Mouse (Mus musculus) kidney, postnatal 0 days (tissue): ENCODE data around the gene Zbtb40. TPM values are rescaled to one million over a fixed set of nuclear protein-coding genes. Genes with fewer than 3 reads are reported as not detected.
A peak's percentile ranks its signal among the peaks of the same experiment; 100 is the strongest.

Experiments
- ATAC-seq: fragments of 200-750 bp; cut with Nextera tagmentation; replicated peaks from 2 replicates; pipeline ENCODE4 v1.8.0; 2017; ENCODE audit warnings: low read depth, moderate number of reproducible peaks, moderate TSS enrichment, moderate library complexity; ENCODE audit not compliant: low FRiP score
- DNase-seq: peaks from one replicate; pipeline ENCODE4 v3.0.0-alpha.2; 2016; ENCODE audit warnings: low spot score
- H3K27ac ChIP-seq: fragments of 300-500 bp; sonication (generic); 2 replicates; pipeline ENCODE4 v1.5.1; 2014; ENCODE audit warnings: mild to moderate bottlenecking
- H3K27me3 ChIP-seq: fragments of 300-500 bp; sonication (generic); 2 replicates; pipeline ENCODE4 v1.6.1; 2014; ENCODE audit warnings: low read length, mixed read lengths; ENCODE audit not compliant: insufficient read depth
- H3K36me3 ChIP-seq: fragments of 300-500 bp; sonication (generic); 2 replicates; pipeline ENCODE4 v1.6.1; 2014; ENCODE audit warnings: low read length, mixed read lengths; ENCODE audit not compliant: insufficient read depth
- H3K4me1 ChIP-seq: fragments of 300-500 bp; sonication (generic); replicated peaks from 2 replicates; pipeline ENCODE4 v1.6.1; 2014; ENCODE audit warnings: antibody characterized with exemption, low read length, mixed read lengths; ENCODE audit not compliant: insufficient read depth
- H3K4me2 ChIP-seq: fragments of 300-500 bp; sonication (generic); 2 replicates; pipeline ENCODE4 v1.6.1; 2014; ENCODE audit warnings: mild to moderate bottlenecking, low read length, moderate library complexity, mixed read lengths
- H3K4me3 ChIP-seq: fragments of 300-500 bp; sonication (generic); replicated peaks from 2 replicates; pipeline ENCODE4 v1.5.1; 2014; ENCODE audit warnings: low read depth, low read length
- H3K9ac ChIP-seq: fragments of 300-500 bp; sonication (generic); 2 replicates; pipeline ENCODE4 v1.6.1; 2014; ENCODE audit warnings: low read depth, low read length
- H3K9me3 ChIP-seq: fragments of 300-500 bp; sonication (generic); replicated peaks from 2 replicates; pipeline ENCODE4 v1.6.1; 2016; ENCODE audit warnings: low read length, inconsistent platforms, mixed read lengths
- CTCF ChIP-seq: IDR thresholded peaks from 2 replicates; pipeline ENCODE4 v1.5.1; 2016; ENCODE audit warnings: antibody characterized with exemption, low read depth, mild to moderate bottlenecking, moderate library complexity
- WGBS: fragments of 180-500 bp; shearing (Covaris S2); extraction: QIAGEN DNeasy Blood & Tissue Kit; methylation state at CpG from one replicate; pipeline ENCODE4 v1.1.7; 2014; 5-methylcytosine and 5-hydroxymethylcytosine counted together
- polyA plus RNA-seq: library from polyadenylated mRNA; unstranded; fragments of >200 nt; fragmentation: Nextera tagmentation; extraction: Ambion mirVana; gene quantifications from 2 replicates; pipeline ENCODE4 v1.2.1, GENCODE M21; 2015

Gene Zbtb40
- polyA plus RNA-seq, 1 experiment from 2014 or later = 1.8 TPM

GRCm38 (mm10) chr4:137081401-137081800 lies 32.8 kb upstream of the Zbtb40 start:
- no peak for ATAC-seq

GRCm38 (mm10) chr4:137077216-137077615 lies 28.6 kb upstream of the Zbtb40 start:
- DNase-seq (peak; percentile 16), ATAC-seq (peak; percentile 48)
- Histone ChIP-seq H3K4me2 (no peak overlapping the region), H3K27ac (no peak overlapping the region), H3K36me3 (no peaks in the 10 kb centered on the region), H3K27me3 (no peaks in the 10 kb centered on the region), H3K4me1 (no peaks in the 10 kb centered on the region), H3K9ac (no peak overlapping the region), H3K4me3 (no peak overlapping the region), H3K9me3 (no peaks in the 10 kb centered on the region)
- TF ChIP-seq CTCF = no peak
- WGBS = 12% methylated on average over 2 of the region's 2 CpGs

More at GRCm38 (mm10) chr4:137081401-137081800, 32.8 kb upstream of the Zbtb40 start:
- Histone ChIP-seq H3K9ac (no peak overlapping the region), H3K9me3 (no peaks in the 10 kb centered on the region), H3K36me3 (no peaks in the 10 kb centered on the region), H3K4me2 (no peak overlapping the region), H3K27me3 (no peaks in the 10 kb centered on the region), H3K27ac (no peak overlapping the region), H3K4me1 (no peaks in the 10 kb centered on the region), H3K4me3 (no peak overlapping the region)
- 94% methylated on average over 4 of the region's 4 CpGs for WGBS
- TF ChIP-seq CTCF = no peak
- DNase-seq = no peak

GRCm38 (mm10) chr4:137071204-137071603 lies 22.6 kb upstream of the Zbtb40 start:
- ATAC-seq (no peak), DNase-seq (no peak)
- 78% methylated on average over 6 of the region's 6 CpGs for WGBS
- Histone ChIP-seq H3K4me1 (no peaks in the 10 kb centered on the region), H3K9me3 (no peaks in the 10 kb centered on the region), H3K36me3 (no peaks in the 10 kb centered on the region), H3K27me3 (no peaks in the 10 kb centered on the region), H3K9ac (no peak overlapping the region), H3K27ac (no peak overlapping the region), H3K4me3 (no peak overlapping the region), H3K4me2 (no peak overlapping the region)
- no peak for TF ChIP-seq CTCF

- WGBS = 37% methylated on average over 8 of the region's 8 CpGs
- H3K9me3 ChIP-seq = no peaks in the 10 kb centered on the region
- H3K36me3 ChIP-seq = no peaks in the 10 kb centered on the region
- DNase-seq (no peak), ATAC-seq (no peak)
- no peaks in the 10 kb centered on the region for H3K4me1 ChIP-seq
- H3K27ac ChIP-seq = no peak overlapping the region
- no peak for TF ChIP-seq CTCF
- no peak overlapping the region for H3K9ac ChIP-seq
- H3K4me2 ChIP-seq = no peak overlapping the region
- no peak overlapping the region for H3K4me3 ChIP-seq
- no peaks in the 10 kb centered on the region for H3K27me3 ChIP-seq
Measured at GRCm38 (mm10) chr4:137068491-137068890, 19.9 kb upstream of the Zbtb40 start.

- ATAC-seq (no peak), DNase-seq (no peak)
- 81% methylated on average over 6 of the region's 6 CpGs for WGBS
- Histone ChIP-seq H3K9ac (no peak overlapping the region), H3K4me1 (no peaks in the 10 kb centered on the region), H3K9me3 (no peaks in the 10 kb centered on the region), H3K27me3 (no peaks in the 10 kb centered on the region), H3K36me3 (no peaks in the 10 kb centered on the region), H3K4me3 (no peak overlapping the region), H3K27ac (no peak overlapping the region), H3K4me2 (no peak overlapping the region)
- no peak for TF ChIP-seq CTCF
Measured at GRCm38 (mm10) chr4:137065846-137066245, 17.2 kb upstream of the Zbtb40 start.

GRCm38 (mm10) chr4:137054932-137055331 lies 6.3 kb upstream of the Zbtb40 start:
- Histone ChIP-seq H3K27me3 (no peaks in the 10 kb centered on the region), H3K9me3 (no peaks in the 10 kb centered on the region), H3K4me1 (no peaks in the 10 kb centered on the region), H3K27ac (no peak overlapping the region), H3K4me2 (no peak overlapping the region), H3K4me3 (no peak overlapping the region), H3K9ac (no peak overlapping the region), H3K36me3 (no peaks in the 10 kb centered on the region)
- TF ChIP-seq CTCF = no peak
- DNase-seq (no peak), ATAC-seq (peak; percentile 59)
- 58% methylated on average over 3 of the region's 3 CpGs for WGBS

GRCm38 (mm10) chr4:137053810-137054209 lies 5.2 kb upstream of the Zbtb40 start:
- H3K27ac ChIP-seq = no peak overlapping the region
- no peaks in the 10 kb centered on the region for H3K27me3 ChIP-seq
- 81% methylated on average over 5 of the region's 5 CpGs for WGBS
- H3K36me3 ChIP-seq = no peaks in the 10 kb centered on the region
- DNase-seq (no peak), ATAC-seq (no peak)
- H3K4me2 ChIP-seq = no peak overlapping the region
- no peak overlapping the region for H3K9ac ChIP-seq
- no peak overlapping the region for H3K4me3 ChIP-seq
- H3K9me3 ChIP-seq = no peaks in the 10 kb centered on the region
- TF ChIP-seq CTCF = no peak
- H3K4me1 ChIP-seq = no peaks in the 10 kb centered on the region
